Mouse (Mus musculus): ENCODE measurements around the gene Ilf3.
A peak's percentile ranks its signal among the peaks of the same experiment; 100 is the strongest.

Gene Ilf3

DNA sequence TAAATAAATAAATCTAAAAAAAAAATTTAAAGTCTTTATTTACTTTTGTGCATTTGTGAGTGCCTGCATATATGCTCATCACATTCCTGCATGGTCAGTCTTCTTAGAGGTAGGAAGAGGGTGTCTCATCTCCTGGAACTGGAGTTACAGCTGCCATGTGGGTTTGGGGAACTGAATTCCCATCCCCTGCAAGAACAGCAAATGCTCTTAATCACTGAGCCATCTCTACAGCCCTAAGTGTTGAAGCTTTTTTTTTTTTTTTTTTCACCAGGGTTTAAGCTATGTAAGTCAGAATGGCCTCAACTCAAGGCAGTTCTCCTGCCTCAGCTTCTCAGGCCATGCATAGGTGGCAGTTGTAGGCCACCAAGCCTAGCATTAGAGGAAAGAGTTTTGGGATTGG, 32.9 kb upstream of the Ilf3 start:
- Histone ChIP-seq H3K4me3 (replicated peaks; ENCODE audit: low read length) (no peak overlapping the region), H3K36me3 (ENCODE audit: insufficient read depth, low read length) (0 out of 2 replicates have a peak, but pooled peaks cover under 1% of the 10 kb centered on the region), H3K27me3 (ENCODE audit: insufficient read depth, low read length) (no peaks in the 10 kb centered on the region), H3K9me3 (ENCODE audit: low read length) (no peaks in the 10 kb centered on the region), H3K4me1 (replicated peaks; ENCODE audit: low read depth, low read length) (peaks cover 61% of the 10 kb centered on the region)
- TF ChIP-seq NANOG (IDR thresholded peaks at IDR 0.05; ENCODE audit: borderline replicate concordance, low read length), result no peak
- TF ChIP-seq POU5F1 (IDR thresholded peaks at IDR 0.05; ENCODE audit: borderline replicate concordance, low read length), result no peak
- no peak for TF ChIP-seq CTCF (conservative IDR thresholded peaks at IDR 0.05; ENCODE audit: low read length)

DNA sequence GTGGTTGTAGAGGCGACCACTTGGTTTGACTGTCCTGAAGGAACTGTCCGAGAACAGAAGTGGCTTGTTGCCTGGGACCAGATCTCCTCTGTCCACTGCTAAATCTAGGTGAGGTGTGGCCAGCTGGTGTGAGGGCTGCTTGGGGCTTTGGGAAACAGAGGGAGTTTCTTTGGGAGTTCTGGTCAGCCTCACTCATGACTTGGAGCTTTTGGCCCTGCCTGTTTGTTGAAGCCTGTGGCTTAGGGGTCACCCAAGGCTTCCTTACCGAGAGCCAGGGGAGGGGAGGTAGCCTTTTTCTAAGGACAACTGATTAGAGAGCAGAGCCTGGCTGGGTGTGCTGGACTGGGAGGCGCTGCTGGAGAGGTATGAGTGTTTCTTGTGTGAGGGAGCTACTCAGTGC, 32.3 kb upstream of the Ilf3 start:
- Histone ChIP-seq H3K9me3 (ENCODE audit: low read length) (no peaks in the 10 kb centered on the region), H3K27me3 (ENCODE audit: insufficient read depth, low read length) (no peaks in the 10 kb centered on the region), H3K4me1 (replicated peaks; ENCODE audit: low read depth, low read length) (peaks cover 55% of the 10 kb centered on the region), H3K36me3 (ENCODE audit: insufficient read depth, low read length) (peaks cover 7% of the 10 kb centered on the region), H3K4me3 (replicated peaks; ENCODE audit: low read length) (no peak overlapping the region)
- no peak for TF ChIP-seq CTCF (conservative IDR thresholded peaks at IDR 0.05; ENCODE audit: low read length)
- TF ChIP-seq NANOG (IDR thresholded peaks at IDR 0.05; ENCODE audit: borderline replicate concordance, low read length), result no peak
- TF ChIP-seq POU5F1 (IDR thresholded peaks at IDR 0.05; ENCODE audit: borderline replicate concordance, low read length), result no peak

DNA sequence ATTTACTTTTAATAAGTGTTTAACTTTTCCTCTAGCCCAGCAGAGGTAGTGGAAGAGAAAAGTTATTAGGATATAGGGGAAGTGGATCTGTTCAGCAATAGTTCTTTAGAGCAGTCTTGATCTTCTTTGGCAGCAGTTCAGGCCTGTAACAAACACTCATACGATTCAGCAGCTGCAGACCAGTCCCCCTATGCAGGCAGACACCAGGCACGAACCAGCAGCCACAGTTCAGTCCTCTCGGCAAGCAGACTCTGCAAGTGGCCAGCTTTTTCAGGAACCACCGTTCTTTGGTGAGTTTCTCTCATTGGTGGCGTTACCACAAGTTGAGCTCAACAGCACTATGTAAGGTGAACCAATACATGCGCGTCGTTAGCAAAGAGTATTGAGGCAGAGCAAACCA, 31.2 kb upstream of the Ilf3 start:
- H3K36me3 ChIP-seq (ENCODE audit: insufficient read depth, low read length), result peaks cover 17% of the 10 kb centered on the region
- H3K4me3 ChIP-seq (replicated peaks; ENCODE audit: low read length), result no peak overlapping the region
- peaks cover 52% of the 10 kb centered on the region for H3K4me1 ChIP-seq (replicated peaks; ENCODE audit: low read depth, low read length)
- no peaks in the 10 kb centered on the region for H3K27me3 ChIP-seq (ENCODE audit: insufficient read depth, low read length)
- no peaks in the 10 kb centered on the region for H3K9me3 ChIP-seq (ENCODE audit: low read length)
- TF ChIP-seq POU5F1 (IDR thresholded peaks at IDR 0.05; ENCODE audit: borderline replicate concordance, low read length) (no peak), NANOG (IDR thresholded peaks at IDR 0.05; ENCODE audit: borderline replicate concordance, low read length) (no peak), CTCF (conservative IDR thresholded peaks at IDR 0.05; ENCODE audit: low read length) (no peak)

GRCm38 (mm10) chr9:21337652-21338051, 30.0 kb upstream of the Ilf3 start:
- Histone ChIP-seq H3K36me3 (ENCODE audit: insufficient read depth, low read length) (peaks cover 27% of the 10 kb centered on the region), H3K4me3 (replicated peaks; ENCODE audit: low read length) (peak overlapping the region; percentile 80), H3K27me3 (ENCODE audit: insufficient read depth, low read length) (no peaks in the 10 kb centered on the region), H3K4me1 (replicated peaks; ENCODE audit: low read depth, low read length) (peaks cover 52% of the 10 kb centered on the region), H3K9me3 (ENCODE audit: low read length) (no peaks in the 10 kb centered on the region)
- no peak for TF ChIP-seq POU5F1 (IDR thresholded peaks at IDR 0.05; ENCODE audit: borderline replicate concordance, low read length)

GRCm38 (mm10) chr9:21340411-21340810, 27.3 kb upstream of the Ilf3 start:
- TF ChIP-seq CTCF (conservative IDR thresholded peaks at IDR 0.05; ENCODE audit: low read length) (no peak), NANOG (IDR thresholded peaks at IDR 0.05; ENCODE audit: borderline replicate concordance, low read length) (no peak), POU5F1 (IDR thresholded peaks at IDR 0.05; ENCODE audit: borderline replicate concordance, low read length) (no peak)
- peaks cover 54% of the 10 kb centered on the region for H3K36me3 ChIP-seq (ENCODE audit: insufficient read depth, low read length)
- no peak overlapping the region for H3K4me3 ChIP-seq (replicated peaks; ENCODE audit: low read length)
- H3K27me3 ChIP-seq (ENCODE audit: insufficient read depth, low read length), result no peaks in the 10 kb centered on the region
- H3K4me1 ChIP-seq (replicated peaks; ENCODE audit: low read depth, low read length), result peaks cover 43% of the 10 kb centered on the region
- no peaks in the 10 kb centered on the region for H3K9me3 ChIP-seq (ENCODE audit: low read length)

DNA sequence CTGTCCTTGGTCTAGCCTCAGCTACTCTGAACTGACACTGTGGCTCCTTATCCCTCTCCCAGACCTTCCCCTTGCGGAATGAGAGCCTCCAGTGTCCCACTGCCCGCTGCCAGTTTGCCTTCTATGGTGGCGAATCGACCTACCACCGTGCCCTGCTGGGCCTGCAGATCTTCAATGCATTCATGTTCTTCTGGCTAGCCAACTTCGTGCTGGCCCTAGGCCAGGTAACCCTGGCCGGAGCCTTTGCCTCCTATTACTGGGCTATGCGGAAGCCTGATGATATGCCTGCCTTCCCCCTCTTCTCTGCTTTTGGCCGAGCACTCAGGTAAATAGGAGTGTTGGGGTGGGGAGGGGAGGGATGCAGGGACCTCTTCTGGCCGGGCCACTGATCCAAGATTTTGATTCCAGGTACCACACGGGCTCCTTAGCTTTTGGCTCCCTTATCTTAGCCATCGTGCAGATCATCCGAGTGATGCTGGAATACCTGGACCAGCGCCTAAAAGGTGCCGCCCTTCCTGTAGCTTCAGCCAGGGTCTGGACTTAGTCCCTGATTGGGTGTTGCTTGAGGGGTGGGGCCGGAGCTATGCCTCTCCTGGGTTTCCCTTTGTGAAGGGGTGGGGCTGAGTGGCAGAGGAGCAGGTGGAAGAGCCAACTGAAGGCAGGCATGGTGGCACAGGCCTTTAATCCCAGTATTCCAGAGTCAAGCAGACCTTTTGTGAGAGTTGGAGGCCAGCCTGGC, 20.9 kb upstream of the Ilf3 start:
- Histone ChIP-seq H3K4me3 (replicated peaks; ENCODE audit: low read length) (peak overlapping the region; percentile 63), H3K27me3 (ENCODE audit: insufficient read depth, low read length) (no peaks in the 10 kb centered on the region), H3K4me1 (replicated peaks; ENCODE audit: low read depth, low read length) (peaks cover 51% of the 10 kb centered on the region), H3K36me3 (ENCODE audit: insufficient read depth, low read length) (peaks cover 85% of the 10 kb centered on the region), H3K9me3 (ENCODE audit: low read length) (no peaks in the 10 kb centered on the region)
- TF ChIP-seq POU5F1 (IDR thresholded peaks at IDR 0.05; ENCODE audit: borderline replicate concordance, low read length) (no peak), CTCF (conservative IDR thresholded peaks at IDR 0.05; ENCODE audit: low read length) (no peak), NANOG (IDR thresholded peaks at IDR 0.05; ENCODE audit: borderline replicate concordance, low read length) (no peak)

DNA sequence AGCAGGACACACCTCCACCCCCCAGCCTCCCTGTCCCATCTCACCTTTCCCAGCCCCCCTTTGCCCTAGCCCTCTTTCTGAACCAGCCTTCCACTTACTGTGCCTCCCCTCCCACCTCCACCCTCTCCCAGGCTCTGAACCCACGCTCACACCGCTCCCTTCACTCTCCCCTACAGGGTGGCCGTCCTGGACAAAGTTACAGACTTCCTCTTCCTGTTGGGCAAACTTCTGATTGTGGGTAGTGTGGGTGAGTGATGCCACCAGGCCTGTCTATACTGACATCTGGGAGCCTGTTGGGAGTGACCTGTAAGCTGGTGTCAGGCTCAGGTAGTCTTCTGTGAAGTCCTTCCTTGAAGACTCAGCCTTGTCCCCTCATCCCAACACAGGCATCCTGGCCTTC, 19.5 kb upstream of the Ilf3 start:
- no peaks in the 10 kb centered on the region for H3K27me3 ChIP-seq (ENCODE audit: insufficient read depth, low read length)
- no peaks in the 10 kb centered on the region for H3K9me3 ChIP-seq (ENCODE audit: low read length)
- peaks cover 72% of the 10 kb centered on the region for H3K36me3 ChIP-seq (ENCODE audit: insufficient read depth, low read length)
- H3K4me3 ChIP-seq (replicated peaks; ENCODE audit: low read length), result no peak overlapping the region
- peaks cover 55% of the 10 kb centered on the region for H3K4me1 ChIP-seq (replicated peaks; ENCODE audit: low read depth, low read length)
- TF ChIP-seq NANOG (IDR thresholded peaks at IDR 0.05; ENCODE audit: borderline replicate concordance, low read length), result no peak
- no peak for TF ChIP-seq POU5F1 (IDR thresholded peaks at IDR 0.05; ENCODE audit: borderline replicate concordance, low read length)
- no peak for TF ChIP-seq CTCF (conservative IDR thresholded peaks at IDR 0.05; ENCODE audit: low read length)

GRCm38 (mm10) chr9:21351178-21351577, 16.5 kb upstream of the Ilf3 start:
- peaks cover 63% of the 10 kb centered on the region for H3K36me3 ChIP-seq (ENCODE audit: insufficient read depth, low read length)
- H3K4me3 ChIP-seq (replicated peaks; ENCODE audit: low read length), result no peak overlapping the region
- no peaks in the 10 kb centered on the region for H3K27me3 ChIP-seq (ENCODE audit: insufficient read depth, low read length)
- peaks cover 76% of the 10 kb centered on the region for H3K4me1 ChIP-seq (replicated peaks; ENCODE audit: low read depth, low read length)
- TF ChIP-seq POU5F1 (IDR thresholded peaks at IDR 0.05; ENCODE audit: borderline replicate concordance, low read length) (no peak), NANOG (IDR thresholded peaks at IDR 0.05; ENCODE audit: borderline replicate concordance, low read length) (no peak), CTCF (conservative IDR thresholded peaks at IDR 0.05; ENCODE audit: low read length) (no peak)
- no peaks in the 10 kb centered on the region for H3K9me3 ChIP-seq (ENCODE audit: low read length)
